Mouse (Mus musculus): ENCODE measurements at regions not wholly inside any gene's neighbourhood (a gene's known extent, or its start where the extent isn't known, plus 50 kb on each side); places are given as distances from the start of the nearest gene placed in this dataset.

DNA sequence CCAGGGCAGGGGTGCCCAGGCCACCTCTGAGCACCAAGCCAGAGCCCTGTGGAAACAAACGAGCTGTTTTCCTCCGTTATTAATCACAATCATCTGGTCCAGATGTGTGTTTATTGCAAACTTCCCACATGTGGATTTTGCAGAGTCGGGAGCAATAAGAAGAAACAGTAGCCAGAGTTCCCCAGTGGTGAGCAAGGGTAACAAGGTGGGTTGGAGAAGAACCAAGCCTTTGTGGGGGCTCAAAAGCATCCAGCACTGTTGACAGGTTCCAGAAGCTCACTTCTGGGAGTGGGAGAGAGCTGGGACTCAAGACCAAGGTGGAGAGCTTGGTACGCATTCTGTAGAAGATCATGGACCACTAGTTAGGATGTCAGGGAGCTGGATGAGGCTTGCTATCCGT lies 63.6 kb downstream of the Hif1an start:
- DNase-seq (ENCODE audit: low read depth in 2 of 2, low spot score in 2 of 2) = no peak

DNA sequence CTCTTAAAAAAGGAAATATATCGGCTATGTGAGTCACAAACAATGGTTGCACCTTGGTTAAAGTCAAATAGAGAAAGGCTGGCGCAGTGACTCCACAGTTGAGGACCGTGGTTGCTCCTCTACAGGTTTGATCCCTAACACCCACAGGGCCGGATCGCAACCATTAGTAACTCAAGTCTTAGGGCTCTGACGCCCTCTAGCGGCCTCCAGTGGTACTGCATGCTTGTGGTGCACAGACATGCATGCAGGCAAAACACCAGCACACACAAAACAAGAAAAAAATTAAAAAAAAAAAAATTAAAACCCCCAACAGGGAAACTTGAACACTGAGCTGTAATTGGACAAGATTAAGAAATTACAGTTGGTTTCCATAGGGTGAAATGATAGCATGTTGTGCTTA lies 67.1 kb downstream of the Hif1an start:
- no peak for DNase-seq (ENCODE audit: low read depth in 2 of 2, low spot score in 2 of 2)

DNA sequence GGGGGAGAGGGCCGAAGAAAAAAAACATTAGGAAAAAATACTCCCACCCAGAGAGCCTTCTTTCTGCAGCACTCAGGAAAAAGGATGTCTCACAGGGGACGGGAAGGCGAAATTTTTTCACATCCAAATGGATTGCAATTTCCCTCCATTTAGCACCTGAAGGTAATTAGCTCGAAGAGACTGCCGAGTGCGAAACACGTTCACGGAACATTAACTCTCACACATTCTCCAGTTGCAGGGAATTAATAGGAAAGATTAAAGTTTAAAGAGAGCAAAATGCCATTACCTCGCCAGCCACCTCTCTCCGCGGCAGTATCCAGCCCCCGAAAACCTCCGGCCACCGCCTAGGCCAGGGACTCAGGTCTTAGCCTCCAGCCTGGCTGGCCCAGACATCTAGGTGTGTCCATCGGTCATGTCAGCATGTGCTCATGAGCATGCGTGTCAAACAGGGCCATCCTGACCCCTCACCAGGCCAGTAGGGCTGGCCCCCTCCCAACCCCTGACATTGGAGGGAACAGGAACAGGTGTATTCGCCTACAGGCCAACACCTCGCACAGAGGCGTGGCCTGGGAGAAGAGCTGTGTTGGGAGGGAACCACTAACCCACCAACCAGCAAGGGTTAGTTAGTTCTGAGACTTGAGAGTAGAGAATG lies 68.8 kb downstream of the Hif1an start:
- DNase-seq (ENCODE audit: low read depth in 2 of 2, low spot score in 2 of 2) = no peak

- DNase-seq (ENCODE audit: low read depth in 2 of 2, low spot score in 2 of 2) = no peak
Observed at GRCm38 (mm10) chr19:44637145-44637719, 74.6 kb downstream of the Hif1an start.

GRCm38 (mm10) chr19:44640021-44640420 lies 77.4 kb downstream of the Hif1an start:
- no peak for DNase-seq (ENCODE audit: low read depth in 2 of 2, low spot score in 2 of 2)

GRCm38 (mm10) chr19:44640551-44640950 lies 77.9 kb downstream of the Hif1an start:
- no peak for DNase-seq (ENCODE audit: low read depth in 2 of 2, low spot score in 2 of 2)

- DNase-seq (ENCODE audit: low read depth in 2 of 2, low spot score in 2 of 2) = no peak
Observed at GRCm38 (mm10) chr19:44642294-44642693, 79.6 kb downstream of the Hif1an start.

DNA sequence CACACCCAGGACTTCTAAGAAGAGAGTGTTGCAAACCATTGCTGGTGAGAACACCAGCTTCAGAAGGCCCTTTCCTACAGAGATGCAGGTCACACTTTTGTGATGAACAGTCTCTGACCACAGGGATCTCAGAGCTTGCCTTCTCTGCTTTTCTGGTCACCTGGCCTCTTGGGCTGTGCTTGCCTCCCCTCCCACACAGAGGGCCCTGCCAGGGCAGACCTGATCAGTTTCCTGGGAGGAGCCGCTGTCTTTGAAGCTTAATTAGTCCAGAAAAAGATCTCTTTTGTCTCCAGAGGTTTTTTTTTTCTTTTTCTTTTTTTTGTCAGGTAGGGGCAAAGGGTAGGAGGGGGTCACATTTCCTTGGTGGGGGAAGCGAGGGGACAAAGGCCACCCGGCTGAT lies 81.7 kb downstream of the Hif1an start:
- DNase-seq (ENCODE audit: low read depth in 2 of 2, low spot score in 2 of 2) = no peak

DNA sequence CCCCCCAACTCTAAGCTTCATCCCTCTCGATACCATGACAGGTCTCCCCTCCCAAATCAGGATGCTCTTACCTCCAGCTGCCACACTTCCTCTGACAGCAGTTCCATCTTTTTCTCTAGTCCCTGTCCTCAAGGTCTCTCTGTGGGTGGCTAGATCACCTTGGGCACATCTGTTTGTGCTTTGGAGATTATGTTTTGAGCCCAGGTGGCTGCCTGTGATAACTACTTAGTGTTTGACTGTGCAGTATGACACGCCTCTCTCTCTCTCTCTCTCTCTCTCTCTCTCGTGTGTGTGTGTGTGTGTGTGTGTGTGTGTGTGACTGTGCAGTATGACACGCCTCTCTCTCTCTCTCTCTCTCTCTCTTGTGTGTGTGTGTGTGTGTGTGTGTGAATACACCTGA lies 82.3 kb downstream of the Hif1an start:
- DNase-seq (ENCODE audit: low read depth in 2 of 2, low spot score in 2 of 2) = no peak

DNA sequence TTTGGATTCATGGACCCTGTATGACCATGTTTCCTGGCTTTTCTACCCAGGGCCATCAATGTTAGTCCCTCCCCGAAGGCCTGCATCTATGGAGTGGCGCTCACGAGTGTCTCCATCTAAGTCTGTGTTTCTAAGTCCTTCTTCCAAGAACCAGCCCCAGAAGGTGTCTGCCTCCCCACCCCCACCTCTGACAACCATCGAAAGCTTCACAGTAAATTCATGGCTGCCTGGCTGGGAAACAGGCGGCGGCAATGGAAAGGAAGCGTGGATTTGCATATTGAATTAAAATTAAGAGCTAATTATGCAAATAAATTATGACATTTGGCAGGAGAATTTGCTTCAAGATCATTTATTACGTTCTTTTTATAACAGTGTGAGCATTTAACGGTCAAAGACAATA lies 83.9 kb downstream of the Hif1an start:
- no peak for DNase-seq (ENCODE audit: low read depth in 2 of 2, low spot score in 2 of 2)

- no peak for DNase-seq (ENCODE audit: low read depth in 2 of 2, low spot score in 2 of 2)
Observed at GRCm38 (mm10) chr19:44649206-44649605, 86.6 kb downstream of the Hif1an start.

GRCm38 (mm10) chr19:44650841-44651240 lies 88.2 kb downstream of the Hif1an start:
- DNase-seq (ENCODE audit: low read depth in 2 of 2, low spot score in 2 of 2) = no peak

DNA sequence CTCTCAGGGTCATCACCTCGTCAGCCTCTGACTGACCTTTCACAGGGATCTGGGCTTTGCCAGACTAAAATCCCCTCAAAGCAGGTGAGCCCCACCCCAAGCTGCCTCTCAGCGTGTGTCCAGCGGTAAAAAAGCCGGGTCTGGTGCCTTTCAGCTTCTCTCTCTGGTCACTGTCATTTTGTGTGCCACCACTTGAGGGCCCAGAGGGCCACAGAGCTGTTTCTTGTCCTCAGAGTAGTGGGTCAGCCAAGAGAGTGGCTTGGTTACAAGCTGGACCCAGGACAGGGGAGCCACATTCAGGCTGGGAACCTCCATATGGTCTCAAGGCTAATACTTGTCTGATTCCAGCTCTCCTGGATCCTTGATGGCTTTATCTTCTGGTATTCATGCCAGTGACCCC lies 89.0 kb downstream of the Hif1an start:
- DNase-seq (ENCODE audit: low read depth in 2 of 2, low spot score in 2 of 2) = no peak

DNA sequence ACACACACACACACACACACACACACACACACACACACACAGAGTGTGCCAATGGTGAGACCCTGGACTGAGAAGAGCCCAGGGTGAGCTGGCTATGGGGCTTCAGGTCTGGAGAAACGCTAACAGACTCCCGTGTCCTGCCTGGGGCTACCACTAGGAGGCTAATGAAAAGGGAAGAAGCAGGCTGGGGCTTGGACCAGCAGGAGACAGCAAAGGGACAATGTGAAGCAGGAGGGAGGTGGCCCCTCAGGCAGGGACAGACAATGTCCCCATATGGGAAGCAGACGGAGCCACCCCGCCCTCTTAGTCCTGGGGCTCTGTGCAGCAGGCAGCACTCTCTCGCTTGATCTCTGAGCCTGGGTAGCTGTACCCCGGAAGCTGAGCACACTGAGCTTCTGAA lies 93.1 kb downstream of the Hif1an start:
- DNase-seq (ENCODE audit: low read depth in 2 of 2, low spot score in 2 of 2) = no peak

DNA sequence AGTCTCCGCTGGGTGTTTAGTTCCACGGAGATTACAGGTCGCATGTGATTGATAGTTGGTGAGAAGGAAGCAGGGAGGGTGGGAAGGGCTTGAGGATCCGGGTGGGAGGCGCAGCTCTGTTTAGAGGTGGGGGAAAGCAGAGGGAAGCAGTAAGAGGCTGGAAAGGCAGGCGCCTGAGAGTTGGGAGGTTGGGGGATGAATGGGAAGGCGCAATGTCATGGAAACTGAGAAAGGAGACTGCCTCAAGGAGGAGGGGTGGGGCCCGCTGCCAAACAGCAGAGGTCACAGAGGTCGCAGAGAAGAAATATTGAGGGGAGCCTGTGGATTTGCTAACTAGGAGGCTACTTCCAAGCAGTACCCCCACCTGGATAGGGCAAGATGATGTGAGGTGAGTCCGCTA lies 96.5 kb upstream of the Pax2 start:
- no peak for DNase-seq (ENCODE audit: low read depth in 2 of 2, low spot score in 2 of 2)

DNA sequence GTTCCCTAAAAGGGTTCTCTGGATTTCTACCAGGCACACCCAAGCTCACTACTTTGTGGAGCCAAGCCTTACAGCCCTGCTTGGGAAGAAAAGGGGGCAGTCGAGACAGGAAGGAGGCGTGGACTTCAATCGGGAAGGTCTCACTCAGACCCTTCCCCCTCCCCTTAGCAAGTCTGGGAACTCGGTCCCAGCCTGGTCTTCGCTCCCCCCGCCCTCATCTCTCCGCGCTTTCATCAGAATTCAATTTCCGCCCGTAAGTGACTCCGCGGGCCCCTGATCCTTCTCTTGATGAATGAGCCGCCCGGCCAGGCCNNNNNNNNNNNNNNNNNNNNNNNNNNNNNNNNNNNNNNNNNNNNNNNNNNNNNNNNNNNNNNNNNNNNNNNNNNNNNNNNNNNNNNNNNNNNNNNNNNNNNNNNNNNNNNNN lies 86.3 kb upstream of the Pax2 start:
- DNase-seq (ENCODE audit: low read depth in 2 of 2, low spot score in 2 of 2) = no peak

GRCm38 (mm10) chr19:44674621-44675245 lies 81.1 kb upstream of the Pax2 start:
- DNase-seq (ENCODE audit: low read depth in 2 of 2, low spot score in 2 of 2) = no peak

- no peak for DNase-seq (ENCODE audit: low read depth in 2 of 2, low spot score in 2 of 2)
Observed at GRCm38 (mm10) chr19:44676555-44677120, 79.2 kb upstream of the Pax2 start.

- DNase-seq (ENCODE audit: low read depth in 2 of 2, low spot score in 2 of 2) = no peak
Observed at GRCm38 (mm10) chr19:44677295-44677694, 78.5 kb upstream of the Pax2 start.

- DNase-seq (ENCODE audit: low read depth in 2 of 2, low spot score in 2 of 2) = no peak
Observed at GRCm38 (mm10) chr19:44678686-44679085, 77.2 kb upstream of the Pax2 start.

- no peak for DNase-seq (ENCODE audit: low read depth in 2 of 2, low spot score in 2 of 2)
Observed at GRCm38 (mm10) chr19:44681675-44682074, 74.2 kb upstream of the Pax2 start.

DNA sequence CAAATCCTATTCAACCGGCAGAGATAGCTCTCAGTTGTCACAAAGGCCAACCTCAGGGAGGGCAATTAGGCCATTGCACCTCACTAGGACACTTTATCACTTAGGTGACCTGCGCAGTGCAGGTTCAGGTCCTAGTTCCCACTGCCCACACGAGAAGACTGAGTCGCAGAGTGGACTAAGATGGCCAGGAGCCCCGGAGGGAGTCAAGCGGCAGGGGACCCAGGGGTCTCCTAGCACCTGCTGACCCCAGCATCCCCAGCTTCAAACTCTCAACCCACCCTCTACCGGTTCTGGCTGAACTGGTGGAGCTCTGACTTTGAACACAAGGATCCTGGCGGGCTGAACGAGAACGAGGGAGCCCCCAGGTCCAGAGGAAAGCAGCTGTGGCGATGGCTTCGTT lies 72.7 kb upstream of the Pax2 start:
- no peak for DNase-seq (ENCODE audit: low read depth in 2 of 2, low spot score in 2 of 2)

All from CD8-positive naive resting alpha-beta T cell, adult 2 months (primary cell).